Mouse (Mus musculus): ENCODE results near the gene Gm19668. TPM values are rescaled to one million over a fixed set of nuclear protein-coding genes. Genes with fewer than 3 reads are reported as not detected.
A peak's percentile ranks its signal among the peaks of the same experiment; 100 is the strongest.
"Not testable (repeated sequence)": the region's sequence is repeated elsewhere in the genome, so short reads cannot be mapped to it uniquely, and the experiment has no call there.

Gene Gm19668
- not detected in 3 replicates for total RNA-seq (2017)

- ATAC-seq (replicated peaks; ENCODE audit: insufficient number of reproducible peaks, low FRiP score, low TSS enrichment, poor library complexity, severe bottlenecking): no peak
These were observed at the start of gene Gm19668 for GRCm38 (mm10) chr10:77798921-77799508. Gm19668 (minus strand) TSS chr10:77799133.

GRCm38 (mm10) chr10:77847538-77847937, 48.6 kb upstream of the Gm19668 start:
- ATAC-seq (replicated peaks; ENCODE audit: insufficient number of reproducible peaks, low FRiP score, low TSS enrichment, poor library complexity, severe bottlenecking): no peak

GRCm38 (mm10) chr10:77846961-77847360, 48.0 kb upstream of the Gm19668 start:
- no peak for ATAC-seq (replicated peaks; ENCODE audit: insufficient number of reproducible peaks, low FRiP score, low TSS enrichment, poor library complexity, severe bottlenecking)

GRCm38 (mm10) chr10:77846503-77846902, 47.6 kb upstream of the Gm19668 start, which contains the start of gene Gm36176:
Gm36176 (plus strand) TSS chr10:77846803.
- ATAC-seq (replicated peaks; ENCODE audit: insufficient number of reproducible peaks, low FRiP score, low TSS enrichment, poor library complexity, severe bottlenecking): no peak

GRCm38 (mm10) chr10:77839006-77839405, 40.1 kb upstream of the Gm19668 start:
- ATAC-seq (replicated peaks; ENCODE audit: insufficient number of reproducible peaks, low FRiP score, low TSS enrichment, poor library complexity, severe bottlenecking): no peak

- no peak for ATAC-seq (replicated peaks; ENCODE audit: insufficient number of reproducible peaks, low FRiP score, low TSS enrichment, poor library complexity, severe bottlenecking)
These were observed 36.7 kb upstream of the Gm19668 start, which contains the start of gene Krtap10-10 for GRCm38 (mm10) chr10:77835647-77836046. Krtap10-10 (plus strand) TSS chr10:77835947.

- no peak for ATAC-seq (replicated peaks; ENCODE audit: insufficient number of reproducible peaks, low FRiP score, low TSS enrichment, poor library complexity, severe bottlenecking)
These were observed 28.0 kb upstream of the Gm19668 start, which contains the start of gene Krtap10-4 for GRCm38 (mm10) chr10:77826951-77827350. Krtap10-4 (minus strand) TSS chr10:77827095.

GRCm38 (mm10) chr10:77819203-77819602, 20.3 kb upstream of the Gm19668 start:
- ATAC-seq (replicated peaks; ENCODE audit: insufficient number of reproducible peaks, low FRiP score, low TSS enrichment, poor library complexity, severe bottlenecking): no peak

GRCm38 (mm10) chr10:77818523-77818922, 19.6 kb upstream of the Gm19668 start:
- ATAC-seq (replicated peaks; ENCODE audit: insufficient number of reproducible peaks, low FRiP score, low TSS enrichment, poor library complexity, severe bottlenecking): 0 out of 2 replicates have a peak, but pooled peaks have one; percentile 22

- ATAC-seq (replicated peaks; ENCODE audit: insufficient number of reproducible peaks, low FRiP score, low TSS enrichment, poor library complexity, severe bottlenecking): no peak
These were observed 16.6 kb upstream of the Gm19668 start for GRCm38 (mm10) chr10:77815514-77815913.

- ATAC-seq (replicated peaks; ENCODE audit: insufficient number of reproducible peaks, low FRiP score, low TSS enrichment, poor library complexity, severe bottlenecking): no peak
These were observed 15.4 kb upstream of the Gm19668 start, which contains the start of gene Gm2696 for GRCm38 (mm10) chr10:77814382-77814781. Gm2696 (plus strand) TSS chr10:77814682.

- no peak for ATAC-seq (replicated peaks; ENCODE audit: insufficient number of reproducible peaks, low FRiP score, low TSS enrichment, poor library complexity, severe bottlenecking)
These were observed 12.8 kb upstream of the Gm19668 start, which contains the start of gene Gm9507 for GRCm38 (mm10) chr10:77811743-77812142. Gm9507 (minus strand) TSS chr10:77811843.

GRCm38 (mm10) chr10:77804095-77804494, 5.2 kb upstream of the Gm19668 start:
- no peak for ATAC-seq (replicated peaks; ENCODE audit: insufficient number of reproducible peaks, low FRiP score, low TSS enrichment, poor library complexity, severe bottlenecking)

- not testable (repeated sequence) for ATAC-seq (replicated peaks; ENCODE audit: insufficient number of reproducible peaks, low FRiP score, low TSS enrichment, poor library complexity, severe bottlenecking)
These were observed 591 bp downstream of the Gm19668 start for GRCm38 (mm10) chr10:77798164-77798920.

- no peak for ATAC-seq (replicated peaks; ENCODE audit: insufficient number of reproducible peaks, low FRiP score, low TSS enrichment, poor library complexity, severe bottlenecking)
These were observed 1.3 kb downstream of the Gm19668 start for GRCm38 (mm10) chr10:77797677-77798076.

GRCm38 (mm10) chr10:77794976-77795375, 4.0 kb downstream of the Gm19668 start, which contains the start of gene Gm9639:
Gm9639 (minus strand) TSS chr10:77795076.
- no peak for ATAC-seq (replicated peaks; ENCODE audit: insufficient number of reproducible peaks, low FRiP score, low TSS enrichment, poor library complexity, severe bottlenecking)

- ATAC-seq (replicated peaks; ENCODE audit: insufficient number of reproducible peaks, low FRiP score, low TSS enrichment, poor library complexity, severe bottlenecking): no peak
These were observed 10.3 kb downstream of the Gm19668 start for GRCm38 (mm10) chr10:77788621-77789020.

- not testable (repeated sequence) for ATAC-seq (replicated peaks; ENCODE audit: insufficient number of reproducible peaks, low FRiP score, low TSS enrichment, poor library complexity, severe bottlenecking)
These were observed 11.1 kb downstream of the Gm19668 start, which contains the start of gene Gm7137 for GRCm38 (mm10) chr10:77787876-77788275. Gm7137 (minus strand) TSS chr10:77788200.

GRCm38 (mm10) chr10:77783396-77783795, 15.5 kb downstream of the Gm19668 start:
- not testable (repeated sequence) for ATAC-seq (replicated peaks; ENCODE audit: insufficient number of reproducible peaks, low FRiP score, low TSS enrichment, poor library complexity, severe bottlenecking)

Measured in monocyte, adult 5-6 weeks (primary cell).